Mouse (Mus musculus) ES-E14 (cell line): ENCODE data around the gene Magi3. TPM values are rescaled to one million over a fixed set of nuclear protein-coding genes. Genes with fewer than 3 reads are reported as not detected.

Experiments used
- DNase-seq: peaks from one replicate; pipeline ENCODE4 v3.0.0-alpha.2; 2013; ENCODE audit warnings: low read depth, low spot score
- H3K27ac ChIP-seq: 2 replicates; pipeline ENCODE4 v1.5.1; 2012; ENCODE audit warnings: low read depth, mild to moderate bottlenecking, low read length, moderate library complexity, mixed read lengths; ENCODE audit not compliant: poor library complexity, insufficient read depth, severe bottlenecking
- H3K36me3 ChIP-seq: 2 replicates; pipeline ENCODE4 v1.6.1; 2012; ENCODE audit warnings: mild to moderate bottlenecking, low read length, moderate library complexity, mixed read lengths; ENCODE audit not compliant: control insufficient read depth, poor library complexity, insufficient read depth, severe bottlenecking
- H3K4me1 ChIP-seq, 2 experiments: fragments of 150-350 bp in 1 of 2; sonication (generic) in 1 of 2; 2 replicates each; pipeline ENCODE4 v1.6.1; 2012; ENCODE audit warnings: low read length in 2 of 2, mild to moderate bottlenecking in 1 of 2, mixed read lengths in 1 of 2; ENCODE audit not compliant: control insufficient read depth in 2 of 2, insufficient read depth in 2 of 2, poor library complexity in 1 of 2
- H3K4me3 ChIP-seq, 2 experiments: fragments of 150-350 bp in 1 of 2; sonication (generic) in 1 of 2; 2 replicates each; pipeline ENCODE4 v1.5.1; 2012; ENCODE audit warnings: low read length in 2 of 2, low read depth in 1 of 2, mild to moderate bottlenecking in 1 of 2, mixed read lengths in 1 of 2; ENCODE audit not compliant: insufficient read depth in 1 of 2, poor library complexity in 1 of 2, severe bottlenecking in 1 of 2
- H3K9ac ChIP-seq: 2 replicates; pipeline ENCODE4 v1.6.1; 2012; ENCODE audit warnings: low read depth, mild to moderate bottlenecking, low read length, mixed read lengths; ENCODE audit not compliant: poor library complexity, insufficient read depth, severe bottlenecking
- H3K9me3 ChIP-seq: fragments of 150-350 bp; sonication (generic); 2 replicates; pipeline ENCODE4 v1.6.1; 2012; ENCODE audit warnings: low read depth, mild to moderate bottlenecking, low read length; ENCODE audit not compliant: control insufficient read depth, insufficient read depth
- CHD2 ChIP-seq: IDR thresholded peaks from 2 replicates; pipeline ENCODE4 v1.6.1; 2014; ENCODE audit warnings: mild to moderate bottlenecking, low read depth, low read length, inconsistent platforms
- HCFC1 ChIP-seq: IDR thresholded peaks from 2 replicates; pipeline ENCODE4 v1.6.1; 2012; ENCODE audit warnings: low read length, inconsistent platforms, borderline replicate concordance; ENCODE audit not compliant: insufficient read depth
- MAFK ChIP-seq: IDR thresholded peaks from 2 replicates; pipeline ENCODE4 v1.6.1; 2014; ENCODE audit warnings: mild to moderate bottlenecking, low read depth, low read length, inconsistent platforms; ENCODE audit not compliant: insufficient read depth
- ZC3H11A ChIP-seq: IDR thresholded peaks from 2 replicates; pipeline ENCODE4 v1.6.1; 2012; ENCODE audit warnings: low read depth, mild to moderate bottlenecking, inconsistent platforms, low read length, borderline replicate concordance
- ZNF384 ChIP-seq: IDR thresholded peaks from 2 replicates; pipeline ENCODE4 v1.6.1; 2012; ENCODE audit warnings: low read depth, low read length, inconsistent platforms
- in situ Hi-C, 2 experiments: fragments of 600-800 bp; cut with MboI; formaldehyde crosslinking; loops; one replicate each; pipeline ENCODE4 v1.15.1; 2025; ENCODE audit warnings: low sequenced_read_pairs in 2 of 2, inconsistent platforms in 1 of 2; ENCODE audit not compliant: unreplicated experiment in 2 of 2
- total RNA-seq: library from RNA; depleted of rRNA; stranded (reverse); fragments of 300-350 nt; gene quantifications from 2 replicates; pipeline ENCODE4 v1.2.3, GENCODE M21; 2012

The Magi3 gene
- total RNA-seq, 1 experiment: 10.6 TPM

DNA sequence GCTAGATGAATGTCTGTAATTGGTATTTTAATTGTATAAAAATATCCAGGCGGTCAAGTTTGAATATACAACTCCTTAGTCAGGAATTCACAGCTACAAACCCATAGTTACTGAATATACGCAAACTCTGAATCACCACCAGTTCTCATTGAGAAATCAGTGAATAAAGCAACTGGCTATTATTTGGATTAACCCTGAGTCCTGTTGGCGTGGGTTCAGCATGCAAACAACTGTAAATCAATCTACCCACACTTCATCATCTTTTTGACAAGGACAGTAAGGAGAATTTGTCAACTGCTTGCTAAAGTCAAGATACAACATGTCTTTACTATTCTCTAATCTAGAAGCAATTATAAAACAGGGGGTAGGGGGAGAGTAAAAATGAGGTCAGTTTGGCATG lies 110.7 kb downstream of the Magi3 start:
- Histone ChIP-seq H3K9me3 (no peaks in the 10 kb centered on the region), H3K9ac (no peak overlapping the region), H3K4me3 (no peak overlapping the region), H3K36me3 (no peaks in the 10 kb centered on the region), H3K27ac (no peak overlapping the region), H3K4me1 (no peaks in the 10 kb centered on the region)
- TF ChIP-seq MAFK (no peak), ZC3H11A (no peak), HCFC1 (no peak), ZNF384 (no peak), CHD2 (no peak)
- in situ Hi-C loops: no loop called here
- DNase-seq: no peak

DNA sequence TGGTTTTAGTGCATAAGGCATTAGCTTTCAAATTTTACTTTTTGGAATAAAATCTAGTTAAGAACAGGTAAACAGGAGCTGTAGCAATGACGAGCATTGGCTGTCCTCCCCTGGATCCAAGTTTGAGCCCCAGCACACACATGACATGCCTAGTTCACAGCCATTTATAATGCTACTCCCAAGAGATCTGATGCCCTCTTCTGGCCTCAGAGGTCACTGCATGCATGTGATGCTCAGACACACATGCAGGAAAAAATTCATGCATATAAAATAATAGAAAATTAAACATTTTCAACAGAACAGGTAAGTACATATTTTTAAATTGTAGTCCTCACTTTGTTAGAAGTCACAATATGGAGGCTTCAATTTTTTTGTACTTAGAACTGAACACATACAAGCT lies 115.2 kb downstream of the Magi3 start:
- in situ Hi-C loops: no loop called here
- Histone ChIP-seq H3K27ac (no peak overlapping the region), H3K9ac (no peak overlapping the region), H3K4me3 (no peak overlapping the region), H3K36me3 (no peaks in the 10 kb centered on the region), H3K9me3 (no peaks in the 10 kb centered on the region), H3K4me1 (no peaks in the 10 kb centered on the region)
- no peak for DNase-seq
- no peak for TF ChIP-seq MAFK
- 0 out of 2 replicates have a peak, but pooled peaks have one; percentile 1 for TF ChIP-seq ZC3H11A
- TF ChIP-seq ZNF384: no peak
- TF ChIP-seq CHD2: no peak
- TF ChIP-seq HCFC1: no peak

DNA sequence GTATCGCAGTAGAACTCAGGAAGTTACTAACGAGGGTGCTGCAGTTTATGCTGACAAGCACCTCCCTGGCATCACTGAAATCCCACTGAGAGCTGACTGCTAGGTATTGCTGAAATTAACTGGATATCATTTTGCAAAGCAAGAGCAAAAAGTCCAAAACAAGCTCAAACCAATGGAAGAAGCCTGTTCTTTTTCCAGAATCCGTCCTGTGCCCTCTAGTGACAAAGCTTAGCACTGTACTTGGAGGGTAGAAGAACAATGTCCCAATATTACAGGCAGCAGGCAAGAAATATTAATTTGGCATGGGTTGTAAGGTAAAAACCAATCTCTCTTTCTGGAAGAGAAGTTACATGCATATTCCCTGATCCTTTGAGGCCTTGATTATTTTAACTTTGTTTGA lies 118.5 kb downstream of the Magi3 start:
- Histone ChIP-seq H3K36me3 (no peaks in the 10 kb centered on the region), H3K4me3 (no peak overlapping the region), H3K27ac (no peak overlapping the region), H3K9ac (no peak overlapping the region), H3K4me1 (no peaks in the 10 kb centered on the region), H3K9me3 (no peaks in the 10 kb centered on the region)
- in situ Hi-C loops: no loop called here
- no peak for DNase-seq
- no peak for TF ChIP-seq HCFC1
- TF ChIP-seq ZNF384: no peak
- no peak for TF ChIP-seq ZC3H11A
- no peak for TF ChIP-seq CHD2
- TF ChIP-seq MAFK: no peak

DNA sequence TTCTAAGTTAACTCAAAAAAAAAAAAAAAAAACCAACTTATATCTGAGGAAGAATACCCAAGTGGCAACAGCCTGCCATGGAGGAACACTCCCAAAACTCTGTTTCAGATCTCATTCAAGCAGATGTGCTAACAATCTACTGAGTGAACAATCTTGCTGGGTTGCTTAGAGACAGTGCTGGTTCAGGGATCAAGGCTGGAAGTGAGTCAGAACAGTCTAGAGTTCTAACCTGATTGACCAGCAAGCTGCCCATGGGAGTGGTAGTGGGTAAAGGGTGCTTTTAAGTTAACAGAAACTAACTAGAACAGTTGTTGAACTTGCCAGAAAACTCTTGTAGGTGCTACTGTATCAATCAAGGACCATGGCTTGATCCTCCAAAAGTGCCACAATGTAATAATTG lies 118.9 kb downstream of the Magi3 start:
- no peak for TF ChIP-seq MAFK
- TF ChIP-seq CHD2: no peak
- TF ChIP-seq ZNF384: no peak
- no peak for TF ChIP-seq HCFC1
- no peak for TF ChIP-seq ZC3H11A
- in situ Hi-C loops: no loop called here
- no peaks in the 10 kb centered on the region for H3K4me1 ChIP-seq
- no peaks in the 10 kb centered on the region for H3K36me3 ChIP-seq
- H3K9me3 ChIP-seq: no peaks in the 10 kb centered on the region
- no peak overlapping the region for H3K9ac ChIP-seq
- H3K27ac ChIP-seq: no peak overlapping the region
- no peak for DNase-seq
- H3K4me3 ChIP-seq: no peak overlapping the region

DNA sequence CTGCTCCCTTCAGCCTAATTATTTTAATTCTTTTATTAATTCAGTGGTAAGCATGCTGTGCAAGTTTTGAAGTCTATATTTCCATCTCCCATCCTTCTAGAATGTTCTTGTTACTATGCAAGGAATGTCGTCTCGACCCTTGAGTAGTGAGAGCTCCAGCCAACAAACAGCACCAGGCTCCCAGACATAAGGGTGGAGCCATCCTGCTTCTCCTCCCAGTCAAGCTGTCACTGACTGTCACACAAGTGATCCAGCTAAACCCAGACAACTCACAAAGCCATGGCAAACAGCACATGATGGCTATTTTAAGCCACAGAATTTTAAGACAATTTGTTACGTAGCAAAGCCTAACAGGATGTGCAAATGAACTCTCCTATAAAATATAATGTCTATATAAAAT lies 124.2 kb downstream of the Magi3 start:
- Histone ChIP-seq H3K27ac (no peak overlapping the region), H3K36me3 (no peaks in the 10 kb centered on the region), H3K9me3 (no peaks in the 10 kb centered on the region), H3K9ac (no peak overlapping the region), H3K4me1 (no peaks in the 10 kb centered on the region), H3K4me3 (no peak overlapping the region)
- no peak for TF ChIP-seq ZC3H11A
- TF ChIP-seq CHD2: no peak
- no peak for TF ChIP-seq HCFC1
- no peak for TF ChIP-seq ZNF384
- TF ChIP-seq MAFK: no peak
- in situ Hi-C loops: no loop called here
- no peak for DNase-seq
